Mouse (Mus musculus) spleen, embryonic (tissue): ENCODE measurements at regions not wholly inside any gene's neighbourhood (a gene's known extent, or its start where the extent isn't known, plus 50 kb on each side); places are given as distances from the start of the nearest gene placed in this dataset.

Experiments
- CTCF ChIA-PET: fragments of 350-600 bp; sonication (Branson Sonifier 250); formaldehyde crosslinking; loops from one replicate; lab custom pipeline; 2022; lab: Charles Lee

DNA sequence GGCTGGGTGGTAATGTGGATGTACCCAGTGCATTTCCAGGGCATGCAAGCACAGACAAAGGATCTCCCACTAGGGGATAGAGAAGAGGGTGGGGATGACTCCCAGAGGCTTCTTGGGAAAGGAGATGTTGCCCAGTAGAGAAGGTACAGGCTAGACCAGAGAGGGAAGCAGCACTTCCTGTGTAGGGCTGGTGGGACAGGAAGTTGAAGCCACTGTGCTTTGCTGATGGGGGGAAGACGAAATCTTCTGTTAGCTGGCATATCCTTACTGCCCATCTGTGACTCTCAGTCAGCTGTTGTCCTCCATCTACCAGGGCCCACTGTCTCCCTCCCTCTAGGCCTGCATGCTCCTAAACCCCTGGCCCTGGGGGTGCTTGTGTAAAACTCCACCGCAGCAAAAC lies 180.2 kb downstream of the Wdr11 start:
- CTCF ChIA-PET = interaction anchor here (2.3 kb wide), 1 partner anchor 11 kb away, joined by 8 read pairs; no protein-coding TSS in a partner anchor

DNA sequence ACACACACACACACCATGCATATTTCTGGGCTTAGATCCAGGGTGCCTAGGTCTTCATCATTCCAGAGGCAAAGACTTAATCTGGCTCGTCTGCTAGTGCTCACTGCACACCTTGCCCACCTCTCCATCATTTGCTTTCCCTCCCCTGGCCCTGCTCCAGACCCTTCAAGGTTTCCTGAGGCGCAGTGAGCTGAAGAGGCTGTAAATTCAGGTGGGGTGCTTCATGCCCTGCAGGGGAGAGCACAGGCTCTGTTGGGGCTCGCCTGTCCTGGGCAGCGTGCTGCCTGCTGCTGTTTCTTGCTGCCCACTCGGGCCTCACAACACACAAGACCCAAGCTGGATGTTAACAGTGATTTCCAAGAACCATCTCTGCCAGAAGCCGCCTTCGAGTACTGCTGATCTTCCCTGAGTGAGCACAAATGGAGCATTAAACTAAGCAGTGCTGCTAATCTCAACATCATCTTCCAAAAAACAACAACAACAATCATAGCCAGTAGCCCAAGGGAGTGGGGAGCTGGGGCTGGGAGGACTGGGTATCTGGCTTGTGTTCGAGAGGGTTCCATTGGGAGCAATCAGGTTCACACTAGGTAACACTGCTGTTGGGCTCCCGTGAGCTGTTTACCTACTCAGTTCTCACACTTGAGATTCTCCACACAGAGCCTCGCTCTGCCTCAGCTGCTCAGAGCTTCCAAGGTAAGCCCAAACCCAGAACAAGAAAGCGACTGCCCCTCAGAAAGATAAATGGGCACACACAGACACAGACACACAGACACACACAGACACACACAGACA lies 181.1 kb downstream of the Wdr11 start:
- CTCF ChIA-PET = interaction anchor here (2.3 kb wide), 1 partner anchor 12 kb away, joined by 8 read pairs; no protein-coding TSS in a partner anchor

DNA sequence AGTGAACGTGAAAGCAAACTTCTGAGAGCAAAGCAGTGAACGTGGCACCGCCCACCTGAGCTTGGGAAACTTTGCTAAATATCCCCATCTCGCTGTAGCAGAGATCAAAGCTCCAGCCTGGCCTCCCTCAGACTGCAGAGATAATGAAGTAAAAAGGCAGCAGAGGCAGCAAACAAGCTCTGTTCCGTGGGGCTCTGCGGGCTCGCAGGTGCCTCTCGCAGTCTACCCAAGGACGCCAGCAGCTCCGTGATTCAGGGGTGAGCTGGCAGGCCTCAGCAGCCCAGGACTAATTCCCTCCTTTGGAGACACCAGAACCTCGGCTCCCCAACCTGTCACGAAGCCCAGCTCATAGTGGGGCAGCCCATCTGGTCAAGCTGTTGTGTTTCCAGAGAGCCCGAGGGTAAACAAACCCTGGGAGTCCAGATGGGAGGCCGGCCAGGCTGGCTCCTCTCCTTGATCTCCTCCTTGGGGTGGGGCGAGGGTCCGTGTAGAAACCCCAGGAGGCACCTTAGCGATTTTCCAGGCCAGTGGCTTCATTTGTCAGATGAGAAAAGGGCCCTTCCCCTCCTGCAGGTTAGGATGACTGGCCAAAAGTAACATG lies 182.7 kb downstream of the Wdr11 start:
- CTCF ChIA-PET = interaction anchor here (2.3 kb wide), 1 partner anchor 14 kb away, joined by 8 read pairs; no protein-coding TSS in a partner anchor

DNA sequence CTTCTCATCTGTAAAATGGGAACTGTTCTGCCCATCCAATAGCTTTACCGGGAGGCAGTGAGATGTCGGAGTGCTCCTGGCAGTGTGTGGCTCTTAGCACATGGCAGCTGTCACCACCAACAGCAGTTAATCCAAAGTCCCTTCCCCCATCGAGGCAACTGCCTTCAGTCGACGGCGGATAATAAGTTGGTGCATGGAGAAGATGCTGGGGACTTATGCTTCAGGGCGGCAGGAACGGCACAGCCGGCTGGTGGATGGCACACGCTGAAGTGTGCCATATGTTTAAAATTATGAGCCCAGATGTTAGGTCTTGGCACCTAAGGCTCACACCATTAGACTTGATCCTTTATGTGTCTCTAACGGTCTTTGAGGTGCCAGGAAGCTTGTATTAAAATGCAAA lies 183.5 kb downstream of the Wdr11 start:
- CTCF ChIA-PET = no interaction called here

DNA sequence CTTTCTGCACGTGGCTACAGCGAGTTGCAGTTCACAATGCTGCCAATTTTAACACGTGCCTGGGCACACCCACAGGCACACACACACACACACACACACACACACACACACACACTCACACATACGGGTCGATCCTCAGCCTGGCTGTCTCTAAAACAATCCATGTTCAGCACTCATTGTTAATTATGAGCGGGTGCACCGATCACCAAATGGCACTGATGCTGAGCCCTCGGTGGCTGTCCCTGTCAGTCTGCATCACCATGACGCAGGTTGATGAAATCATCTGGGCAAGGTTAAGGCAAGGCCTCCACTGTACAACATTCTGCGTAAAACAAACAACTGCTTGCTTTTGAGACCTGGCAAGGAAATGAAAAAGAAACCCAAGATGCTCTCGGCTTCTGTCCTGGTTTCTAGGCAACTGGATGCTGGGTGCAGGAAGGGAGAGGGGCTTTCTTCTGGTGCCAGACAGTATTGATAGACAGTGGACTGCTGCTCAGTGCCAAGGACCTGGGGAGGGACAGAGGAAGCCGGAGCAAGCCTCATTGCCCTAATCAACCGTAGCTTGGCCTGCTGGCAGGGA lies 187.3 kb downstream of the Wdr11 start:
- CTCF ChIA-PET = no interaction called here

DNA sequence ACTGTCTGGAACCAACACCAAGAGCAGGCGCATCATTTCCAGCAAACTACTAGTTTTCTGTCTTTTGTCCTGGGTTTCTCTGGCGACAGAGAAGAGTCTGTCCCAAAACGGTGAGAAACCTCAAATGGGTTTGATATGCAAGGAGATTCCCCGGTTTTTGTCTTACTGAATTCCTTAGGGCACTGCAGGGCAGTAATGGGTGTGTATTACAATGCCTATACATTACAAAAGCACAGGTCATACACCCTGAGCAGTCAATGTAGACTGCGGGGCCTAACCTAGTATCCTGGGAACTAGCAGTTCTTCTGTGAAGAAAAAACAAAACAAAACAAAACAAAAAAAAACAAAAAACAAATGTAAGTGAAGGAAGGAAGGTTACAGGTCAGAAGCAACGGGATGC lies 188.3 kb downstream of the Wdr11 start:
- CTCF ChIA-PET = no interaction called here

DNA sequence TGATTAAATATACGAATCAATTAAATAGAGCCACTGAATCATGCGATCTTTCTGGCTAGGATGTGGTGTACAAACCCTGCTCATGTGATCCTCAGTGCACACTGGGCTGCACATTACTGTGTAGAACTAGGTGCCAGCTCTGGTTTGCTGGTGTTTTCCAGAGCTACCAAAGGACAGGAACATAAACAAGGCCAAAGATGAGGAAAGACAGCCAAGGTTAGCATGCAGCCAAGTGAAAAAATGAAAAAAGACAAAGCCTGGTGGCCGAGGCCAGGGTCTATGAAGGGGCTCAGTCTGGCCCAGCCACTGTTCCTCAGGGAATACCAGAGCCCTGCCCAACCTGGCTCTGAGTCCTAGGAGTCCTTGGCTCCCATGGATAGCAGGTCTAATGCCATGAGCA lies 190.1 kb downstream of the Wdr11 start:
- CTCF ChIA-PET = interaction anchor here (0.5 kb wide), 1 partner anchor 27 kb away, joined by 3 read pairs; no protein-coding TSS in a partner anchor

DNA sequence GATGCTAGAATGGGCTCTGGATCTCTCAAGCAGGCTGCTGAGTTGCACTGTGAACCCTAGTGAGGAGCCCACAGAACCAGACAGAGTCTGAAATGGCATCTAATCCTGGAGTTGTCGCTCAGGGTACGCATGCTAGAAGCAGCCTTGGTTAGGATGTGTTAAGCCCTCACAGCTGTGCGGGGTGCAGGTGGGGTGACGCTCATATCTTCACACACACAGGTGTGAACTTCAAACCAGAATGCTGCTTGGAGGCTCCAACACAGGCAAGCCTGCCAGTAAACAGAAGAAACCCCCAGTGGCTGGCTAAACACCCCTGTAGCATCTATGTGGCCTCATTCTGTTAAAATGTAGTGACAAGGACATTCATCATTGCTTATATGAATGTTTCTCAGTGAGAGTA lies 193.3 kb downstream of the Wdr11 start:
- CTCF ChIA-PET = no interaction called here

DNA sequence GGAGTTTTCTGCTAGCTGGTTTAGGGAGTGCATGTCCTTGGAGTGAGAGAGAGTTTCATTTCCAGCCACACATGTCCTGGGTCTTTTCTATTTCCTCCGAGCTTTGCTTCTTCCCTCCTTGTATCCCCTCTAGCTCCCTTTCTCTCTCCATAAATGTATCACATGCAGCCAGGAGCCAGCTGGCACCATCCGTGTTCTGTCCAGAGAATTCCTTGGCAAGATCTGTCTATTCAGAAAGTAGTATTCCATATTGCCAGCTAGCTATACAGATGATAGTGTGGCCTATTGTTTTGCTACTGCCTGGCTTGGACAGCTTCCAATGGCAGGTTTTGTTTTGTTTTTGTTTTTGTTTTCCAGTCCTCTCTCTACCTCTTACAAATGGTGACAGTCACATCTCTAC lies 195.3 kb downstream of the Wdr11 start:
- CTCF ChIA-PET = no interaction called here

DNA sequence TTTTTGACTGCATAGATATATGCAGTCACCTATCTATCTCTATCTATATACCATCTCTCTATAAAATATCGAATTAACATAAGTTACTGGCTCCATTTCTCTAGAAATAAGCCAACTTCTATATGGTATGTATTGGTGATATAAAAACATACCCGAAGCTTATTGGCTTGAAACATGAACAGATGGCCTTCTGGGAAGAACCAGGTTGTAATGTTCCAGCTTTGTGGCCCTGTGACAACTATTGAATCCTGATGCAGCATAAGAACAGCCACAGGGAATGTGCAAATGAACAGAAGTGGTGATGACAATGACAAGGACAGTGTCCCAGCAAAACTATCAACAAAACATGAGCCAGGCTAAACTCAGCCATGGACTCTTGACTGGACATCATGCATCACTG lies 196.1 kb downstream of the Wdr11 start:
- CTCF ChIA-PET = no interaction called here

DNA sequence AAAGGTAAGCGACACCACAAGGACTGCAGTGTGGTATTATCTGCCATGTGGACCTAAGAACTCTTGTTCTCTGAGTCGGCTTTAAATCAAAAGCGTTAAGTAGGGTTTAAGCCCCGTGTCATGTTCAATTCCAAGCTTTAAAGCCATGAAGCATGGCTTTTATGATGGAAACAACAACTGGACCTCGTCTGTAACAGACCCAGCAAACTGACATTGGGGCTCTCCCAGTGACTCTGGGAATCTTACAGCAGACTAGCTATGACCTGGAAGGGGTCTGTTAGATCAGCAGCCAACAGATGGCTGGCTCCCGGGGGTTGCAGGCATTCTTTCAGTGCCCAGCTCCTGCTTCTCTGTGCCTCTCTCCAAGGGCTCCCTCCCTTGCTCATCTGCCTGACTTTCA lies 197.8 kb downstream of the Wdr11 start:
- CTCF ChIA-PET = no interaction called here

DNA sequence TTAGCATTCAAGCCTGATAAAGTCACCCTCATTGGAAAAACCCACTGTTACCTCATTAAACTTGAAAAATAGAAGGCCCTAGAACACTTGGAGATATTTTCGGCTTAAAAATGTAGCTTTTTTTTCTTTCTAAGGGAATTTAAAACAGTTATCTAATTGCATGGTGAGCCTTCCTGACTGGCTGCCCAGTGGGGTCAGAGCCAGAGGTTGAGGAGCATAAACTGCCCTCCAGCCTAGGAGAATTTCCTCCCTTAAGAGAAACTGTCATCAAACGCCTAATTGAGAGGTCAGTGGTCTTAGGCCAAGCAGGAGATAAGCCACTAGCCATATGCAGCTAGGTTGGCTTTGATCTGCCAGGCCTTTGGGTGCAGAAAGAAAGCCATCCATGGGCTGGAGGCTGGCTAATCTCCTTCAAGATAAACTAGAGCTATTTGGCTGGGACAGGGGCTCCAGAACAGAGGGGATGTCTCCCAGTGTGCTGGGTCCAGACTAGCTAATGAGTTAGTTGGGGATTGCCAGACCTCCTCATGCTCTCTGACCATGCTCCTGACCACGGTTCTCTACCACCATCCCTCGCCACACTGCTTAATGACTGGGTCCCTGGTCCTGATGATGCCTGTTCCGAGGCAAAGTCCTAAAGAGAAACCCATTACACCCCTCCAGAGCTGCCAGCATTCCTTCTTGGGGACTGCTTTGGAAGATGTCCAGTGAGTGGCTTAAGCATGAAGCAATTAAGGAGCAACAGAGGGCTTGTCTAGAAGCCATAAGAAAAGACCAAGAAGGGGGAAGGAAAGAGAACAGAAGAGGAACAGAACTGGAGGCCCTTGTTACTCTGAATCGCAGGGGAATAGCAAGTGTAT lies 199.2 kb downstream of the Wdr11 start:
- CTCF ChIA-PET = no interaction called here

DNA sequence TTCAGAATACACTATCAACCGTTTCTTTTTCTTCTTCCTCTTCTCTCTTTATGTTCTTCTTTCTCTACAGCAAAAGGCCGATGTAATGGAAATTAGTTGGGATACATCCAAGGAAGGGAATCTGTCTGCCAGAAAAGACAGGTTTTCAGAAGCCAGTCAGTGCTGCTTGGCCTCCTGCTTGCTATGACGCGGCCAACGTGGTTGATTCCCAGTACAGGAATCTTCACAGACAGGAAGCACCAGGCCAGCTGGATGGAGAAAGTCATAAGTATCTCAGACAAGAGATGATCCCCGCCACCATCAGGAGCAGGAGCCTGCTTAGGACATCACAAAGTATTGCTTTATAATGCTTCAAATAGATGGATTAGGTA lies 199.8 kb downstream of the Wdr11 start:
- CTCF ChIA-PET = no interaction called here

DNA sequence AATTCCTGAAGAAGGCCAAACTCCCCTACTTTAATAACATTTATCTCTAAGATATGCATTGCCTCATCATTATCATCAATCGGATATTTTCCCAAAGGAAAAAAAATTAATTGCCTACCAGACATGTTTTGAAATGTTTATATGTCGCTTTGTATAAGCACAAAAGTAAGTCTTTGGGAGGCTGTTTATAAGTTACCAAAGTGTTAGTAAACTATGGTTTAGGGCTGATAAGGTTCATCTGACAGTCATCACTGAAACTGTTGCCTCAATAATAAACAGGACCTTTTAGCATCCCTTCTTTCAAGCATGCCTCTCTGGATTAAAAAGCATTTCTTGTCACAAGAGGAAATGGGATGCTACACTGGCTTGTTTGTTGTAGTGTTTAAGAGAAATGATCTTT lies 202.1 kb downstream of the Wdr11 start:
- CTCF ChIA-PET = no interaction called here

DNA sequence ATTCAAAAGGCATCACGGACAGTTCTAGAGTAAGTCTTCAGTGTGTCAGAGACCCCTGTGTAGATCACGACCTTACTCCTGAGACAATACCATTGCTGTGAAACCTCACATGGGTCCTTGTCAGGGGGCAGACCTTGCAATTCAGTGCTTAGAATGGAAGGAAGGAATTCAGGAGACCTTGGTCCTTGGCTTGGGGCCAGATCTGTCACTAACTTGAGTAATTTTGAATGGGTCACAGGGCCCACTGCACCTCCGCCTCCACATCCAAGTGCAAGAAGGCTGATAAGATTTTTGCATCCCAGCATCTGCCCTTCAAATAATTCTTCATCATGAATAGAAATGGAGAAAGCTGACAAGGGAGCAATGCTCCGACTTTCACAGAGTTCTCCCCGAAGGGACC lies 202.6 kb downstream of the Wdr11 start:
- CTCF ChIA-PET = no interaction called here

DNA sequence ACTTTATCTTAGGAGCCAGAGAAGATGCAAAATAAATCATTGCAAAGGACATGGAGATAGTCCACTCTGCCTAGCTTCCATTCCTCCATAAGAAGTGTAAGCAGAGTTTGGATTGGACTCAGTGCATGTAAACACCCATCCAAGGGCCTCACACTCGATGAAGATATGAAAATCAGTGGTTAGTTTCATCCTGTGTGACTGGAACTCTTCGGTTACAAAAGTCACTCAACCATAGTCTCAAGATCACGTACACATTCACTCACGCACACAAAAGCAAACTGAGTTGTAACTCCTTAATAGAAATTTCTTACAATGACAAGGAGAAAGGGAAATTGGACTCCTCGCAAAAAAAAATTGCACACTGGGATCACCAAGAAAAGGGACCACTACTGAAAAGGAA lies 206.9 kb downstream of the Wdr11 start:
- CTCF ChIA-PET = interaction anchor here (0.6 kb wide), 1 partner anchor 38 kb away, joined by 3 read pairs; no protein-coding TSS in a partner anchor

DNA sequence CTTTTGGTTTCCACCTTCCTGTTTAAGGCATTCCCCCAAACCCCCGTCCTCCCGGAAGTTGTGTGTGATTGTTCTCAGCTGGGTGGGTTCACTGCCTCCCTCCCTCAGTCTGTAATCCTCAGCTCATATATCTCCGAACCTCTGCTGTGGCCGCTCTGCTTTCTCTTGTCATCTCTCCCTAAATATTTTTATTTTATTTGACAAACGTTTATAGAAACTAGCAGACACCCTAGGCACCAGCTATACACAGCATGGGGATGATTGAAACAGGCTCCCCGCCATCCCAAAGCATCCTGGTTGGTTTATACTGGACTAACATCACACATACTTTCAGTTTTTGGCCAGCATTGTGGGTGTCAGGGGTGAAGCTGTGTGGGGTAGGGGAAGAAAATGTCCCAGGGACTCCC lies 208.8 kb downstream of the Wdr11 start:
- CTCF ChIA-PET = no interaction called here

DNA sequence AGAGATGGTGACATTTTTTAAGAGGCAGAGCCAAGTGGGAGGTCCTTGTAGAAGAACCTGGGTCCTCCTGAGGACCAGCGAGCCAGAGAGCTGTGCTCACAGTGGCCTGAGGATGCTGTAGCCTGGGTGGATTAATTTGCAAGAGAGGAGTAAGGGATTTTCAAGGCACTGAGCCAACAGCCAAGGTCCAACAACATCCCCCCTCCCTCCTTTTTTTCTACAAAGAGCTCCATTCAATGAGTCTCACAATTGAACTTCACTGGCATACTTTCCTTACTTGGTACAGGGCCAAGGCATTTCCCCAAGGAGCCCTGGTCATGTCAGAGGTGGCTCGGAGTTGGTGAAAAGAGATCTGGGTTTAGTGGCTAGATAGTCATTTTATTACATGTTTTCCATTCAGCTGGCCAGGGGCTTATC lies 209.8 kb downstream of the Wdr11 start:
- CTCF ChIA-PET = interaction anchor here (0.5 kb wide), 1 partner anchor 701 kb away, joined by 6 read pairs; no protein-coding TSS in a partner anchor

DNA sequence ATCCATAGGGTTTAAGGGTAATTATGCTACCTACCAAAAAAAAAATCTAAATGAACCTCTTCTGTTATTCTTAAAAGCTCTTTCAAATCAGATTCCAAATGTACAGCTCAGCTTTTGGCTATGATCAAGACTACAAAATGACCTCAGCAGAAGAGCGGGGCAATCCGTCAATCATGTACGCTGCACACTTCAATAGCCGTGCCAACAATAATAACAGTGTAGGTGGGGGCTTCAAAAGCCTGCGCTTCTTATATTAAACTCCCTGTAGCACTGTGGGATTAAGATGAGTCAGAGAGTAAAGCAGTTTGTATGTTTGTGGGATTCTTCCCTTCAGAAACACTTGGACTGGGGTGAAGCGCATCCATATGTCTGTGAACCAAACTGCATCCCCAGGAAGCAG lies 210.5 kb downstream of the Wdr11 start:
- CTCF ChIA-PET = no interaction called here

DNA sequence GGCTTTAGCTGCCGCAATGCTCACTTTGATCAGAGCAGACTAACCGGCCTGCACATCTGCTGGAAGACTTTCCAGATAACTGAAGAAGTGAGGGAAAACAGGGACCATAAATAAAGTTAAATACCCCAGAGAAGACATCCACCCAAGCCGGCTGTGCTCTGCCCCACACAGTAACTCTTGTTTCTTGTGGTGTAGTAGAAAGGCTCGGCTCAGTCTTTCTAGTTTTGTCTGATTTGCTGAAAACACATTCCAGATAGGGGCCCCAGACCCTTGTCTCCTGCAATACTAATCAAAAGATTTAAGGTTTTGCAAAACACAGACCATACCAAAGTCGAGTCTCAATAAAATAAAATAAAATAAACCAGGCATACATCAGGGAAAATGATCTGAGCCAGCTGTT lies 213.7 kb downstream of the Wdr11 start:
- CTCF ChIA-PET = no interaction called here

DNA sequence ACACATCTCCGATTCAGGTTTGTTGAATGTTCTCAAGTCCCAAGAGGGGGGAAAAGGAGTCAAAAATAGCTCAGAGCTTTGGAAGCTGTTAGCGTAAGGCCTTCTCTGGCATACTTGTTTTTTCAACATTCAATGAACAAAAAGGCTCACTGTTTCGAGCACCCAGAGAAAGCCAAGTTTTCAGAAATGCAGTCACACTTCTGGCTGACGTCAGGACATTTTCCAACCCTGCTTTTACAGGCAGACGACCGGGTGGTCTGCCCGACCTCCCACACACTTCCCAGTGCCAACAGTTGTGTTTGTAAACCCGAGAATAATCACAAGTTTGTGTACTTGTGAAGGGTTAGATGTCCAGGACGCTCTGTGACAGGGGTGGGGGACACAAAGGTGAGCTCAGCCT lies 218.5 kb downstream of the Wdr11 start:
- CTCF ChIA-PET = no interaction called here

DNA sequence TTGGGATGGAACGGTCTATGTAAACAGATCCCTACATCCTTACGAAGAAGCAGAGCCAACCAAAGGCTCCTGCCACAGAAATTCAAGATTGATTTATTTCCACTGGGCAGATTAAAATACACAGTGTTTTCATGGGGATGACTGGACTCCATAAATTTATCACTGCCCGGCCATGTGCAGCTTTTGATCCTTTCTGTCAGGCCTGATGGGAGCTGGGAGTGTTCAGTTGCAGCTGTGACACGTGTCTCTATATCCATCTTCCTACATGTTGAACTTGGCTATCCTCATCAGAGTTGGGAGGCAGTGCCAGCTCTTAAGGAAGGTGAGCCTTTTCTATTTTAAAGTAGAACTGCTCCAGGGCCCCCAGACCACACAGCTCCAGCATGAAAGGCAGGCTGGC lies 218.9 kb downstream of the Wdr11 start:
- CTCF ChIA-PET = no interaction called here
